Mouse (Mus musculus) cerebellum, postnatal 14 days (tissue): Measurements from ENCODE around the gene Sf3b4.
"Not testable (repeated sequence)": the region's sequence is repeated elsewhere in the genome, so short reads cannot be mapped to it uniquely, and the experiment has no call there.

Experiments used
- DNase-seq, 2 experiments: peaks; one replicate each; pipeline ENCODE4 v3.0.0; 2021; ENCODE audit warnings: mixed read lengths in 2 of 2

Sf3b4 gene

GRCm38 (mm10) chr3:96174042-96174441 is 1.9 kb downstream of the Sf3b4 start:
- not testable (repeated sequence) for DNase-seq

DNA sequence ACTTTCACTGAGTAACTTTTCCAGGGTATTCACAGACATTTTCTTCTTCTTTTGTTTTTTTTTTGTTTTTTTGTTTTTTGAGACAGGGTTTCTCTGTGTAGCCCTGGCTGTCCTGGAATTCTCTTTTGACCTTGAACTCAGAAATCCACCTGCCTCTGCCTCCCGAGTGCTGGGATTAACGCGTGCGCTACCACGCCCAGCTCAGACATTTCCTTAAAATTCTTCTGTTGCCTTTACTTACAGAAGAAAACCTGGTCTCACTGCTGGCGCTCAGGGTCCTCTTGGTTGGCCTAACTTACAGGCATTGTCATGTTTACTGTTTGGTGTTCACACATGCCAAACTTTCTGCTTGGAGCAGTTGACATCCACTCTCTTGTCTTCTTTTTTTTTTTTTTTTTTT is 3.1 kb downstream of the Sf3b4 start:
- DNase-seq = no peak

DNA sequence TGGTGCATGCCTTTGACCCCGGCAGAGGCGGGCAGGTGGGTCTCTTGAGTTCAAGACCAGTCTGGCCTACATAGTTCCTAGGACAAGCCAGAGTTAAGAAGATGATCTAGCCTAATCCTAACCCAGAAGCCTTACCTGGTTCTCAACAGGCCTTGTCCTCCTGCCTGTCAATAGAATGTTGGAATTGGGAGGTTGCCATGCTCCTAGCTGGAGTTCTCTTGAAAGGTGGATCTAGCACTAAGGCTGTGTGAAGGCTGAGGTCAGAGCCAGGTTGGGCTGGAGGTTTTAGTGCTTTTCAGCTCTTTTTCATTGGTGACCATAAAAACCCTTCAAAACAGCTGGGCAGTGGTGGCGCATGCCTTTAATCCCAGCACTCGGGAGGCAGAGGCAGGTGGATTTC is 6.3 kb downstream of the Sf3b4 start:
- DNase-seq = no peak

DNA sequence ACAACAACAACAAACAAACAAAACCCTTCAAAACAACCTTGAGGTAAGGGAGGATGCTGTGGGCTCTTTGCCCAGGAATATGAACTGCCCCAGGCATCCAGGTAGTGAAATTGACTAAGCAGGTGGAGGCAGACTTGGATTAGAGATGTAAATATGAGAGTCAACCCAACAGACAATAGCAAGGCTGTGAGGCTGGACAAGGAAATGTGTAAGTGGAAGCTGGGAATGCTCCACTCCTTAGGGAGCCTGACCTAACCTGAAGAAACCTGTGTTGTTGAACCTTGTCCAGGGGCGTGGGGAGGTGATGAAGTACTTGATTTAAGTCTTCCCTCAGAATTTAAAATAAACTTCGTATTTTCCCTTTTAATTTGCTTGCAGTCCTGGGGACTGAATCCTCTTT is 6.8 kb downstream of the Sf3b4 start:
- no peak for DNase-seq

GRCm38 (mm10) chr3:96179531-96179930 is 7.4 kb downstream of the Sf3b4 start:
- DNase-seq = peak; percentile 69 to 76

DNA sequence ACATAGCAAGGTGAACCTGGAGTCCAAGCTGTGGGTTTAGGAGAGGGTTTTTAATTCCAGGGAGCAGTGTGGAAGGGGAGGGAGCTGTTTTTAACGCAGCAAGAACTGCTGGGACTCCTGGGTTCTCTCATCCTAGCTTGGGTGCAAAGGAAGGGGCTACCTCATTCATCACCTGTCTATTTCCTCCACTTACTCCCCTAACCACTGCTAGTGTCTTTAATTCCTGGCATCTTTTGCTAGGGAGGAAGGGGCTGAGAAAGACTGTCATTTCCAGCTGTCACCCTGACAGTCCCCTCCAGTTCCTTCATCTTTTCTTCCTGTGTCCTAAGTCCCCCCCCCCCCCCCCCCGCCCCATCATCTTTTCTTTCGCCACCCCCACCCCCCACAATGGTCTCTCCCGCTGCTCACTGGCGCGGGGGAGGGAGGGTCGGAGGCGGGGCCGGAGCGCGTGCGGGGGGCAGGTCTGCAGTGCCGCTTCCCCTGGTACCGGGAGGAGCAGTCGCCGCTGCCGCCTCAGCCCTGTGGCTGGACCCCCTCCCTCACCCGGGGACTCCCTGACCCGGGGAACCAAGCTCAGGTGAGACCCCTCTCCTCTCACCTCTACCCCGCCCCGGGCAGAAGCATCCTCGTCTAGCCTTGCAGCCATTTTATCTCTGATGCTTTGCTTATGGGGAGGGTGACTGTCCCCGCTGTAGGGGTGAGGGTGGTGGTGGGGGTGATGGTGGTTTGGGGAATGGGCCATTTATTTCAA is 8.8 kb downstream of the Sf3b4 start, which contains the start of gene Sv2a:
TSS of gene Sv2a (plus strand) at position 425 of the 751 bp plus-strand sequence.
- peak; percentile 89 to 92 for DNase-seq

- DNase-seq = peak; percentile 64 to 73
Observed at GRCm38 (mm10) chr3:96181510-96182381, 9.6 kb downstream of the Sf3b4 start.

GRCm38 (mm10) chr3:96182382-96182776 is 10.2 kb downstream of the Sf3b4 start:
- peak in 1 of 2 experiments; percentile 54 for DNase-seq

DNA sequence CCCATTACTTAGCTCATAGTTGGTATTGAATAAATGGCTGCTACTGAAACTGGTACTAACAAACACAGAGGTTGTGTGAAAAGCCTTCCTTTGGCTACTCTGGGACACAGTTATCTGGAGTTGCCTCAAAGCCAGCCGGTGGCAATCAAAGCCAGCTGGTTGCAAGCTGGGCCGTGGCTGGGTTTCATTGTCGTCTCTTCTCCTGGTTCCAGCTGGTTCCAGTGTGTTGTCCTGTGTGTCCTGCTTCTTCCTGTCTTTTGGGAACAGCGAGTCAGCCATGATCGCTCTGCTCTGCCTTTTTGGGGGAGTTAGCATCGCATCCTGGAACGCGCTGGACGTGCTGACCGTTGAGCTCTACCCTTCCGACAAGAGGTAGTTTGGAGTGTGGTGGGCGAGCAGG is 20.8 kb downstream of the Sf3b4 start:
- DNase-seq = no peak

- no peak for DNase-seq
Observed at GRCm38 (mm10) chr3:96194966-96195365, 22.8 kb downstream of the Sf3b4 start.

DNA sequence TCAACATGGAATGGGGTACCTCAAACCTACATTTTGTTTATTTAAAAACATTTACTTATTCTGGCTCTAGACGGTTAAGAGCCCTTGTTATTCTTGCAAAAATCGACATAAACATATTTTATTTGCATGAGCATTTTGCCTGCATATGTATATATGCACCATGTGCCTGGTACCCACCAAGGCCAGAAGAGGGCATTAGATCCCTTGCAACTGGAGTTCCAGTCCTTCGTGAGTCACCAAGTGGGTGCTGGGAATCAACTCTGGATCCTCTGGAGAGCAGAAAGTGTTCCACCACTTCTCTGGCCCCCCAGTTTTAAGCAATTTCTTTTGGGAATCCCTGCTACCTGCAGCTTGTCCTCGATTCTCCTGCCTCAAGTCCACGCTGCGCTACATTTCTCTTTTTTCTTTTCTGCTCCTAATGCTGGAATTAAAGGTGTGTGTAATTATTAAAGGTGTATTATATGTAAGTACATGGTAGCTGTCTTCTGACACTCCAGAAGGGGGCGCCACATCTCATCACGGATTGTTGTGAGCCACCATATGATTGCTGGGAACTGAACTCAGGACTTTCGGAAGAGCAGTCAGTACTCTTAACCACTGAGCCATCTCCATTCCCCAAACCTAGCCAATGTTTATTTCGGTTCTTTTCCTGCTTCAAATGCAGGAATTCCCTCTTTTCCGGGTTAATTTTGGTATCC is 23.6 kb downstream of the Sf3b4 start:
- DNase-seq = peak; percentile 45 to 68

- no peak for DNase-seq
Observed at GRCm38 (mm10) chr3:96196437-96197128, 24.5 kb downstream of the Sf3b4 start.

DNA sequence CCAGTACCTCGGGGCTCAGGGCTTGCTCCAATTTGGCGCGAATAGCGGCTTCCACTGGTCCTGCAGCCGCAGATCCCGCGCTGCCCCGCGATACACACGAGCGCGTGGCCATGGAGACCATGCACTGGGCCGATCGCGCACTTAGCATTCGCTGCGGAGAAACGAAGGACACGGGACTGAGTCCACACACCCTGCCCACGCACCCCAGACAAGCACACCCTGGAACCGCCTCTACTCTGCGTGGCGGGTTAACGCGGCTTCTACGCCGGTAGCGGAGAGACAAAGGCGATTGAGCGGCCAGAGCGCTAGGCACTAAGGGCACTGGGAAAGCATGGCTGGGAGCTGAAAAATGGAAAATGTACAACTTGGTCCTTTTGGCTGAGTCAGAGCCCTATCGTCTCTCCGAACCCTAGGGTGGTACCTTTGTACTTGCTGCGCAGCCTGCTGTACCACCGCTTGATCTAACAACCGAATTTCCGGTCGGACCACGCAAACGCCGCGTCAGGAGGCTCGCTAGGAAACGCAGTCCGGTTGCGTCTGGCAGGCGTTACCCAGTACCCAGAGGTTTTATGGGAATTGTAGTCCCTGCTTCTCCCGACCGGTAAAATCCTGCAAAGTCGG is 25.1 kb downstream of the Sf3b4 start:
- peak; percentile 90 to 92 for DNase-seq

DNA sequence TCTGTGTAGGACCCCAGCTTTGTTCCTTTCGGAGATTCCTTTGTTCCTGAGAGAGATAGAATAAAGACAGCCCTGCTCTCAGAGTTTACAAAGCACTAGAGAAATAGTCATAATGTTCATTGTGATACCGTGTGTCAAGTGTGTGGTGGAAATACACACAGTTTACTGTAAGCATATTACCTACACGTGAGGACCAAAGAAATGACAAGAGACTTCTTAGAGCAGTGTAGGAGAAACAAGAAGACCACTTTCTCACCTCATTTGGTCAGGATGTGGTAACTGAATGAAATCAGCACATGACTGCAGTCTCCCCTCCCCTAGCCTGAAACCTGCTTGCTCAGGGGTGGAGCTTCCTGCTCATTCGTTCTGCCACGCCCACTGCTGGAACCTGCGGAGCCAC is 26.0 kb downstream of the Sf3b4 start:
- no peak for DNase-seq

DNA sequence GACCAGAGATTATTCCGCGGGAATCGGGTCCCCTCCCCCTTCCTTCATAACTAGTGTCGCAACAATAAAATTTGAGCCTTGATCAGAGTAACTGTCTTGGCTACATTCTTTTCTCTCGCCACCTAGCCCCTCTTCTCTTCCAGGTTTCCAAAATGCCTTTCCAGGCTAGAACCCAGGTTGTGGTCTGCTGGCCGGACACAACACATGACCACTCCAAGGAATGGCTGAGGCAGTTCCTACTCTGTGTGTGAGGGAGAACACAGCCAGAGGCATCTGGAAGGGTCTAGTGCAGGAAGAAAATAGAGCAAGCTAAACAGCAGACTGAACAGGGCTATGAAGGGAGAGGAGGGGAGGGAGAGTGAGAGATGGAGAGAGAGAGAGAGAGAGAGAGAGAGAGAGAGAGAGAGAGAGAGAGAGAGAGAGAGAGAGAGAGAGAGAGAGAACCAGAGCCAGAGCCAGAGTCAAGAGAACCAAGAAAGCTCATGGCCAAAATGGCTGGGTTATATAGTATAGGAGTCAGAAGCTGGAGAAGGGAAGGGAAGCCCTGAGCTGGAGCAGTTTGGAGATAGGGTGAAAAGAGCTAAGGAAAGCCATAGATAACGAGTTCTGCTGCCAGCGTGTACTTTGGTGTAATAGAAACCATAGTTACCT is 26.6 kb downstream of the Sf3b4 start:
- not testable (repeated sequence) for DNase-seq

- no peak for DNase-seq
Observed at GRCm38 (mm10) chr3:96199731-96200130, 27.6 kb downstream of the Sf3b4 start.

DNA sequence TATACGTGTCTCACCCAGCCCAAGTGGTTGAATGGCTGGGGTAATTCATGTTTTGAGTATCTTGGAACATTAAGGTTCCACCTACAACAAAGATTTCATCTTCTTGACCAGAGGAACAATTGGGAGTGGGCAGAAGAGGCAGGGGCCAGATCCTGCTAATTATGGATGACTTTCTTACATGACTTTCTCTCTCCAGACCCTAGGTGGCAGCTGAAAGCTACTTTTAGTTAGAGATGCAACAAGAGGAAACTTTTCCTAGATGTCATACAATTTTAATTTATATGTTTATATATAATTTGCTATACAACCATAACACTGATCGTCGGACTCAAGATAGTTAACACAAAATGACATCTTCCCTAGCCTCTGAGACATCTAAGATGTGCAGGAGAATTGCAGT is 35.7 kb downstream of the Sf3b4 start:
- no peak for DNase-seq

- peak in 1 of 2 experiments; percentile 45 for DNase-seq
Observed at GRCm38 (mm10) chr3:96209242-96209641, 37.1 kb downstream of the Sf3b4 start.

GRCm38 (mm10) chr3:96219191-96219641 is 47.1 kb downstream of the Sf3b4 start:
- peak; percentile 46 to 57 for DNase-seq

GRCm38 (mm10) chr3:96219661-96220130 is 47.6 kb downstream of the Sf3b4 start, which contains the start of the genes Bola1 and Hist2h2ab:
TSS of gene Bola1 (minus strand) at chr3:96219709.
TSS of gene Hist2h2ab (plus strand) at chr3:96219865.
- peak; percentile 69 to 80 for DNase-seq

GRCm38 (mm10) chr3:96220131-96220764 is 48.1 kb downstream of the Sf3b4 start:
- DNase-seq = not testable (repeated sequence)
